In the genomic region with DNA sequence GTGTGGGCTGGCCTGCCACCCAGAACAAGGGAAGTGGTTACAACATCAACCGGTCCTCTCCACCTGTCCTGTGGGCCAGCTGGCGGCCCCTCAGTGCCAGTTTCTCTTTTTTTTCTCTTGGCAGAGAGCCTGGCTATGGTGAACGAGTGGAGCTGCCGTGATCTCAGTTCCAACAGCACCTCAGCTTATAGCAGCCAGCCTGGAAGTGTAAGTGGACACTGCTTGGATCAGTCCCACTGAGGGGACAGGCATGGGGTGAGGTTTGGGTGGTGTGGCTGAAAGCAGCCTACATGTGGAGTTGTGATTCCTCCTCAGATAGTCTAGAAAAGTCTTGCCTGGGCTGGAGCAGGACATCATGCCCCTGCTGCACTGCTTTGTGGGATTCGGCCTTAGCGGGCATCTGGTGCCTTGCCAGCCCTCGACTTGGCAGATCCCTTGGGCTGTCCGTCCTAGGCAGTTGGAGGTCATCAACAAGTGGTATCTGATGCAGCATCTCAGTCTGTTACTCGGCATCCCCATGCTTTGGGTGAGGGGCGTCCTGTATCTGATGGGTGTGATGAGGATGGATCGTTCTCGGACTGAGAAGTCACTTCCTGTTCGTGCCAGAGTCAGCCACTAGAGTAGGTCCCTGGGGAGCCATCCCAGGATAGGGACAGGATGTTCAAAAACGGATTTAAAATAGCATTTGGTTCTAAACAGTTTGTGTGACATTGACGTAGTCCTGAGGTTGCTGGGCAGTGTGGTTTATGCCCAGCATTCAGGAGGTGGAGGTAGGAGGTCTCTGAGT, we compare ENCODE assay signal across 12 mouse cellular contexts. TPM values are rescaled to one million over a fixed set of nuclear protein-coding genes. Genes with fewer than 3 reads are reported as not detected.
DNase-seq lines count a peak whose midpoint lies in the region; ATAC-seq and TF ChIP-seq lines count a peak whose summit lies in the region.
"Had no signal": no experiment of that assay in that cellular context is flagged by ENCODE, and none has a peak within 500 bp of the region (broad histone marks: within the 10 kb centered on the region; RNA-seq: fewer than 3 reads in every experiment).

No protein-coding gene starts in this region.

- 31% methylated on average over 15 of the region's 15 CpGs for WGBS in spleen, adult 2 months
- WGBS in midbrain, embryonic 11.5 days, result 89% methylated on average over 15 of the region's 15 CpGs

- peak overlapping the region; percentile 27; the same call in 1 of the 2 replicates for H3K27ac ChIP-seq in spleen, adult 2 months (ENCODE audit: insufficient read depth, low read length)
- H3K27ac ChIP-seq in midbrain, embryonic 11.5 days (ENCODE audit: low read depth, low read length), result no peak overlapping the region
- H3K27ac ChIP-seq: hindbrain, embryonic 15.5 days; neural tube, embryonic 15.5 days had no signal

- no peak for DNase-seq in cerebellum, postnatal 4 days (ENCODE audit: low spot score in 2 of 2)
- DNase-seq in spleen, adult 2 months (ENCODE audit: low read depth in 1 of 2, low spot score in 2 of 2), result no peak
- no peak for DNase-seq in spleen, adult 12 weeks (ENCODE audit: low spot score)
- DNase-seq in heart, postnatal 14 days, result peak; percentile 29 to 31
- DNase-seq in splenic B cell, adult 2 months (ENCODE audit: low read depth, low spot score), result peak; percentile 34
- DNase-seq in urinary bladder, adult 2 months (ENCODE audit: low spot score), result no peak
- no peak for DNase-seq in midbrain, embryonic 11.5 days (ENCODE audit: low spot score, missing footprints)

- TF ChIP-seq CTCF in spleen, adult 2 months (IDR thresholded peaks at IDR 0.05; ENCODE audit: extremely low read depth, insufficient read depth, insufficient read length, insufficient replicate concordance), result no peak

- H3K4me2 ChIP-seq in midbrain, embryonic 11.5 days, result no peak overlapping the region
- H3K4me2 ChIP-seq: hindbrain, embryonic 15.5 days; neural tube, embryonic 15.5 days had no signal

- no peaks in the 10 kb centered on the region for H3K9me3 ChIP-seq in midbrain, embryonic 11.5 days (ENCODE audit: control insufficient read depth, low read length)
- H3K9me3 ChIP-seq: hindbrain, embryonic 15.5 days; megakaryocyte, embryonic 14.5 days; neural tube, embryonic 15.5 days had no signal

- no peak overlapping the region for H3K4me3 ChIP-seq in spleen, adult 2 months (ENCODE audit: extremely low read depth, insufficient read depth, insufficient read length)
- H3K4me3 ChIP-seq in midbrain, embryonic 11.5 days (ENCODE audit: low read depth, low read length), result no peak overlapping the region
- H3K4me3 ChIP-seq: hindbrain, embryonic 15.5 days; megakaryocyte, embryonic 14.5 days; neural tube, embryonic 15.5 days had no signal

- H3K9ac ChIP-seq in midbrain, embryonic 11.5 days (ENCODE audit: low read length), result no peak overlapping the region
- H3K9ac ChIP-seq: hindbrain, embryonic 15.5 days; neural tube, embryonic 15.5 days had no signal

- peaks cover 49% of the 10 kb centered on the region for H3K36me3 ChIP-seq in spleen, adult 2 months (ENCODE audit: control insufficient read depth, insufficient read depth, low read length)
- H3K36me3 ChIP-seq in splenic B cell, adult 2 months (ENCODE audit: control insufficient read depth, insufficient read depth, low read length, poor library complexity, severe bottlenecking), result peaks cover 23% of the 10 kb centered on the region
- H3K36me3 ChIP-seq in midbrain, embryonic 11.5 days (ENCODE audit: control insufficient read depth, insufficient read depth, low read length), result peaks cover 6% of the 10 kb centered on the region; the same call in 1 of the 2 replicates

- H3K4me1 ChIP-seq in spleen, adult 2 months (ENCODE audit: control insufficient read depth, insufficient read depth, insufficient read length), result peaks cover 4% of the 10 kb centered on the region; the same call in 1 of the 2 replicates
- H3K4me1 ChIP-seq in midbrain, embryonic 11.5 days (ENCODE audit: control insufficient read depth, insufficient read depth, low read length), result no peaks in the 10 kb centered on the region
- H3K4me1 ChIP-seq: hindbrain, embryonic 15.5 days; neural tube, embryonic 15.5 days had no signal

- no peak for TF ChIP-seq POLR2A in spleen, adult 2 months (IDR thresholded peaks at IDR 0.05; ENCODE audit: low read depth, low read length)

- ATAC-seq in cerebellum, adult (ENCODE audit: insufficient number of reproducible peaks, low FRiP score, low TSS enrichment), result peak; percentile 76; the same call in 1 of the 2 replicates
- no peak for ATAC-seq in midbrain, embryonic 11.5 days (ENCODE audit: low FRiP score)

- no peaks in the 10 kb centered on the region for H3K27me3 ChIP-seq in spleen, adult 2 months (ENCODE audit: control insufficient read depth, insufficient read depth, low read length)
- H3K27me3 ChIP-seq in splenic B cell, adult 2 months (ENCODE audit: control insufficient read depth, insufficient read depth, low read length, poor library complexity, severe bottlenecking), result no peaks in the 10 kb centered on the region
- no peaks in the 10 kb centered on the region for H3K27me3 ChIP-seq in midbrain, embryonic 11.5 days (ENCODE audit: control insufficient read depth, insufficient read depth, low read length)
- H3K27me3 ChIP-seq: hindbrain, embryonic 15.5 days; megakaryocyte, embryonic 14.5 days; neural tube, embryonic 15.5 days had no signal

- intact Hi-C loops in heart, postnatal 14 days (cut with DNase I), result no loop called here

RNA-seq across cellular contexts. Expression of gene Unkl, which starts 22.7 kb away (rescaled TPM):
- 30.4 and 32.0 TPM in 2 replicates for polyA plus RNA-seq in spleen, adult 2 months (2012; rRNA removed)
- 10 to 100 TPM; 10.8 to 10.9 TPM for total RNA-seq in heart, postnatal 14 days (2021)
- polyA plus RNA-seq in urinary bladder, adult 2 months (2012; rRNA removed), result 15.6 and 16.4 TPM in 2 replicates
- polyA plus RNA-seq in midbrain, embryonic 11.5 days (2014; fragmentation: Nextera tagmentation; extraction: Ambion mirVana), result 4.2 and 6.4 TPM in 2 replicates

RNA-seq across cellular contexts. Expression of gene BC003965, which starts 26.5 kb away (rescaled TPM):
- 9.1 and 10.0 TPM in 2 replicates for polyA plus RNA-seq in spleen, adult 2 months (2012; rRNA removed)
- 10 to 100 TPM; 19.2 to 22.0 TPM for total RNA-seq in heart, postnatal 14 days (2021)
- polyA plus RNA-seq in urinary bladder, adult 2 months (2012; rRNA removed), result 16.5 and 20.9 TPM in 2 replicates
- 34.4 TPM in 2 replicates for polyA plus RNA-seq in midbrain, embryonic 11.5 days (2014; fragmentation: Nextera tagmentation; extraction: Ambion mirVana)

RNA-seq across cellular contexts. Expression of gene Gnptg, which starts 29.1 kb away (rescaled TPM):
- 22.4 and 25.6 TPM in 2 replicates for polyA plus RNA-seq in spleen, adult 2 months (2012; rRNA removed)
- 10 to 100 TPM; 13.1 to 14.3 TPM for total RNA-seq in heart, postnatal 14 days (2021)
- 43.2 and 48.8 TPM in 2 replicates for polyA plus RNA-seq in urinary bladder, adult 2 months (2012; rRNA removed)
- 59.5 and 63.2 TPM in 2 replicates for polyA plus RNA-seq in midbrain, embryonic 11.5 days (2014; fragmentation: Nextera tagmentation; extraction: Ambion mirVana)

RNA-seq across cellular contexts. Expression of gene Tsr3, which starts 29.1 kb away (rescaled TPM):
- polyA plus RNA-seq in spleen, adult 2 months (2012; rRNA removed), result 13.1 and 15.7 TPM in 2 replicates
- total RNA-seq in heart, postnatal 14 days (2021), result 10 to 100 TPM in 1 of 2 experiments, 1 to 10 TPM in 1; 9.3 to 10.2 TPM
- polyA plus RNA-seq in urinary bladder, adult 2 months (2012; rRNA removed), result 28.2 and 35.6 TPM in 2 replicates
- 62.5 and 64.3 TPM in 2 replicates for polyA plus RNA-seq in midbrain, embryonic 11.5 days (2014; fragmentation: Nextera tagmentation; extraction: Ambion mirVana)

RNA-seq across cellular contexts. Expression of gene Gm38655, which starts 35.6 kb away (rescaled TPM):
- polyA plus RNA-seq in spleen, adult 2 months (2012; rRNA removed), result not detected in 2 replicates
- not detected for total RNA-seq in heart, postnatal 14 days (2021)
- 0.07 TPM in 1 of 2 replicates, not detected in the other for polyA plus RNA-seq in urinary bladder, adult 2 months (2012; rRNA removed)
- polyA plus RNA-seq in midbrain, embryonic 11.5 days (2014; fragmentation: Nextera tagmentation; extraction: Ambion mirVana), result not detected in 2 replicates
- polyA plus RNA-seq: hindbrain, embryonic 15.5 days; limb, embryonic 11.5 days; neural tube, embryonic 15.5 days had no signal

Comparison
In these comparisons a context has a peak if more than half of its experiments do, and no peak if none do; other contexts are left out.
1. DNase-seq: peak in heart, postnatal 14 days (2 of 2) and splenic B cell, adult 2 months (single experiment); none in cerebellum, postnatal 4 days (0 of 2), spleen, adult 2 months (0 of 2), spleen, adult 12 weeks (single experiment), urinary bladder, adult 2 months (single experiment) and midbrain, embryonic 11.5 days (single experiment).